In genomic region chr19:36641128-36641527, GRCm38 (mm10) we compare ENCODE assay signal across 12 mouse cellular contexts.
A peak's percentile ranks its signal among the peaks of the same experiment; 100 is the strongest.
DNase-seq lines count a peak whose midpoint lies in the region; ATAC-seq and TF ChIP-seq lines count a peak whose summit lies in the region.
"Had no signal": no experiment of that assay in that cellular context is flagged by ENCODE, and none has a peak within 500 bp of the region (broad histone marks: within the 10 kb centered on the region; RNA-seq: fewer than 3 reads in every experiment).

No protein-coding gene starts in this region.

- H3K36me3 ChIP-seq in forebrain, embryonic 13.5 days (ENCODE audit: poor library complexity, severe bottlenecking): no peaks in the 10 kb centered on the region
- H3K36me3 ChIP-seq in forebrain, embryonic 10.5 days (replicated peaks): no peaks in the 10 kb centered on the region
- no peaks in the 10 kb centered on the region for H3K36me3 ChIP-seq in kidney, embryonic 16.5 days (ENCODE audit: insufficient read depth, low read length)
- no peaks in the 10 kb centered on the region for H3K36me3 ChIP-seq in kidney, adult 2 months (ENCODE audit: control insufficient read depth, insufficient read depth, low read length)
- no peaks in the 10 kb centered on the region for H3K36me3 ChIP-seq in midbrain, postnatal 0 days (ENCODE audit: insufficient read depth, low read length)
- H3K36me3 ChIP-seq in midbrain, embryonic 11.5 days (ENCODE audit: control insufficient read depth, insufficient read depth, low read length): no peaks in the 10 kb centered on the region

- no peak overlapping the region for H3K27ac ChIP-seq in forebrain, embryonic 13.5 days
- H3K27ac ChIP-seq in forebrain, embryonic 10.5 days: no peak overlapping the region
- no peak overlapping the region for H3K27ac ChIP-seq in kidney, embryonic 16.5 days (ENCODE audit: low read length)
- no peak overlapping the region for H3K27ac ChIP-seq in kidney, adult 2 months (ENCODE audit: insufficient read depth, low read depth, low read length)
- no peak overlapping the region for H3K27ac ChIP-seq in midbrain, postnatal 0 days (ENCODE audit: low read depth, low read length)
- H3K27ac ChIP-seq in midbrain, embryonic 11.5 days (ENCODE audit: low read depth, low read length): no peak overlapping the region

- peak; percentile 51; the same call in 1 of the 2 replicates for ATAC-seq in forebrain, embryonic 13.5 days
- 0 out of 2 replicates have a peak, but pooled peaks have one; percentile 12 for ATAC-seq in kidney, embryonic 16.5 days (ENCODE audit: low FRiP score, low TSS enrichment)
- ATAC-seq in midbrain, postnatal 0 days (ENCODE audit: low FRiP score): no peak
- no peak for ATAC-seq in midbrain, embryonic 11.5 days (ENCODE audit: low FRiP score)
- ATAC-seq: activated CD4-positive, CD25-positive, alpha-beta regulatory T cell, adult 4 months had no signal

- DNase-seq in forebrain, embryonic 10.5 days (ENCODE audit: extremely low spot score, low spot score): no peak
- no peak for DNase-seq in kidney, adult 2 months
- DNase-seq in midbrain, postnatal 0 days (ENCODE audit: low spot score): peak; percentile 38
- no peak for DNase-seq in midbrain, embryonic 11.5 days (ENCODE audit: low spot score, missing footprints)
- no peak for DNase-seq in embryo, embryonic 10 days (ENCODE audit: low spot score)
- no peak for DNase-seq in urinary bladder, adult 18-20 months (ENCODE audit: low spot score in 2 of 2)
- DNase-seq: cerebellum, postnatal 36 days; kidney, postnatal 25 days had no signal

- H3K4me3 ChIP-seq in forebrain, embryonic 13.5 days: no peak overlapping the region
- H3K4me3 ChIP-seq in forebrain, embryonic 10.5 days: no peak overlapping the region
- no peak overlapping the region for H3K4me3 ChIP-seq in kidney, embryonic 16.5 days (ENCODE audit: low read length)
- H3K4me3 ChIP-seq in kidney, adult 2 months (ENCODE audit: insufficient read depth, low read depth, low read length): no peak overlapping the region
- H3K4me3 ChIP-seq in midbrain, postnatal 0 days (ENCODE audit: low read depth, low read length): no peak overlapping the region
- H3K4me3 ChIP-seq in midbrain, embryonic 11.5 days (ENCODE audit: low read depth, low read length): no peak overlapping the region

- no peak overlapping the region for H3K9ac ChIP-seq in forebrain, embryonic 13.5 days
- no peak overlapping the region for H3K9ac ChIP-seq in kidney, embryonic 16.5 days (replicated peaks; ENCODE audit: low read length)
- no peak overlapping the region for H3K9ac ChIP-seq in midbrain, postnatal 0 days (replicated peaks; ENCODE audit: low read length, poor library complexity, severe bottlenecking)
- H3K9ac ChIP-seq in midbrain, embryonic 11.5 days (ENCODE audit: low read length): no peak overlapping the region

- no peak overlapping the region for H3K4me2 ChIP-seq in forebrain, embryonic 13.5 days
- no peak overlapping the region for H3K4me2 ChIP-seq in kidney, embryonic 16.5 days (replicated peaks; ENCODE audit: low read depth, low read length)
- no peak overlapping the region for H3K4me2 ChIP-seq in midbrain, postnatal 0 days (ENCODE audit: low read depth, low read length, poor library complexity, severe bottlenecking)
- H3K4me2 ChIP-seq in midbrain, embryonic 11.5 days: no peak overlapping the region

- WGBS in forebrain, embryonic 13.5 days: 83% methylated on average over 3 of the region's 3 CpGs
- 91% methylated on average over 3 of the region's 3 CpGs for WGBS in forebrain, embryonic 10.5 days
- 79% methylated on average over 3 of the region's 3 CpGs for WGBS in kidney, embryonic 16.5 days
- WGBS in kidney, adult 2 months: 74% methylated on average over 3 of the region's 3 CpGs
- 78% methylated on average over 3 of the region's 3 CpGs for WGBS in midbrain, postnatal 0 days
- WGBS in midbrain, embryonic 11.5 days: 91% methylated on average over 3 of the region's 3 CpGs

- peaks cover 13% of the 10 kb centered on the region; the same call in 1 of the 2 replicates for H3K9me3 ChIP-seq in forebrain, embryonic 13.5 days (replicated peaks)
- H3K9me3 ChIP-seq in forebrain, embryonic 10.5 days: peaks cover 8% of the 10 kb centered on the region; the same call in 1 of the 2 replicates
- H3K9me3 ChIP-seq in kidney, embryonic 16.5 days (ENCODE audit: low read length): peaks cover 3% of the 10 kb centered on the region; the same call in 1 of the 2 replicates
- H3K9me3 ChIP-seq in midbrain, postnatal 0 days (ENCODE audit: low read length): no peaks in the 10 kb centered on the region
- peaks cover 2% of the 10 kb centered on the region; the same call in 1 of the 2 replicates for H3K9me3 ChIP-seq in midbrain, embryonic 11.5 days (ENCODE audit: control insufficient read depth, low read length)

- no peaks in the 10 kb centered on the region for H3K4me1 ChIP-seq in forebrain, embryonic 13.5 days
- H3K4me1 ChIP-seq in forebrain, embryonic 10.5 days: no peaks in the 10 kb centered on the region
- H3K4me1 ChIP-seq in kidney, embryonic 16.5 days (ENCODE audit: insufficient read depth, low read length): peaks cover 3% of the 10 kb centered on the region; the same call in 1 of the 2 replicates
- H3K4me1 ChIP-seq in kidney, adult 2 months (ENCODE audit: control insufficient read depth, insufficient read depth, low read length): no peaks in the 10 kb centered on the region
- no peaks in the 10 kb centered on the region for H3K4me1 ChIP-seq in midbrain, postnatal 0 days (ENCODE audit: insufficient read depth, low read length)
- H3K4me1 ChIP-seq in midbrain, embryonic 11.5 days (ENCODE audit: control insufficient read depth, insufficient read depth, low read length): peaks cover 2% of the 10 kb centered on the region; the same call in 1 of the 2 replicates
- H3K4me1 ChIP-seq: megakaryocyte, embryonic 14.5 days had no signal

- no peak for TF ChIP-seq POLR2A in kidney, adult 2 months (IDR thresholded peaks at IDR 0.05; ENCODE audit: low read depth, low read length)

- no peaks in the 10 kb centered on the region for H3K27me3 ChIP-seq in forebrain, embryonic 13.5 days
- H3K27me3 ChIP-seq in forebrain, embryonic 10.5 days (ENCODE audit: poor library complexity, severe bottlenecking): no peaks in the 10 kb centered on the region
- H3K27me3 ChIP-seq in kidney, embryonic 16.5 days (ENCODE audit: insufficient read depth, low read length): no peaks in the 10 kb centered on the region
- H3K27me3 ChIP-seq in kidney, adult 2 months (replicated peaks; ENCODE audit: control insufficient read depth, insufficient read depth, low read length): no peaks in the 10 kb centered on the region
- no peaks in the 10 kb centered on the region for H3K27me3 ChIP-seq in midbrain, postnatal 0 days (ENCODE audit: insufficient read depth, low read length)
- no peaks in the 10 kb centered on the region for H3K27me3 ChIP-seq in midbrain, embryonic 11.5 days (ENCODE audit: control insufficient read depth, insufficient read depth, low read length)

- no peak for TF ChIP-seq CTCF in kidney, adult 2 months (conservative IDR thresholded peaks at IDR 0.05; ENCODE audit: insufficient read depth, insufficient read length, low read depth, low read length)
- no peak for TF ChIP-seq CTCF in midbrain, postnatal 0 days (IDR thresholded peaks at IDR 0.05)

Comparison
In these comparisons a context has a peak if more than half of its experiments do, and no peak if none do; other contexts are left out.
1. ATAC-seq: peak in forebrain, embryonic 13.5 days (single experiment) and kidney, embryonic 16.5 days (single experiment); none in midbrain, postnatal 0 days (single experiment) and midbrain, embryonic 11.5 days (single experiment).